Mouse (Mus musculus): ENCODE measurements around the gene G6pc3. TPM values are rescaled to one million over a fixed set of nuclear protein-coding genes. Genes with fewer than 3 reads are reported as not detected.
A peak's percentile ranks its signal among the peaks of the same experiment; 100 is the strongest.

The G6pc3 gene
- polyA plus RNA-seq, 1 experiment = 53.8 TPM

DNA sequence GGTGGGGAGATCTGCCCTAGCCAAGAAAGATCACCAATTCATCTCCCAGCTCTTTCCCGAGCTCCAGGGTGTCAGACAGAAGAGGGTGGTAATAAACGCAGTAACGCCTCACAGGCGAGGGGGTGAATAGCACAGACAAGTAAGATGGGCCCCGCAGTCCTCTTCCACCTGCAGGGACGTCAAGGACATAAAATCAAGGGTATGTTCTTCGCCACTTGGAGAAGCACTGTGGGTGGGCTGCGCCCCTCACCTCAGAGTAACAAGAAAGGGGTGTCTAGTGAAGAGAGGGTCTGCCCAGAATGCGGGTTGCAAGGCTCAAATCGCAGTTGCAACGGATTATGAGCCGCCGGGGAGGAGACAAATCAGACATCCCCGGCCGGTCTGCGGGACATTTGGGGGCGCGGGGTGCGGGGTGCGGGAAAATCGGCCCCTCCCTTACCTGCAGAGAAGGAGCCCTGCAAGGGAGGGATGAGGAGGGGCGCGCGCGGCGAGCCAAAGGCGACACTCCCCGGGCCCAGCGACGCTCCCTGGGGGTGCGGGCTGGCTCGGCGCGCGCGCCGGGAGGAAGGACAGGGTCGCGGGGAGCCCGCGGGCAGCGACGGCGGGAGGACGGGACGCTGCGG lies 40.0 kb downstream of the G6pc3 start:
- H3K27me3 ChIP-seq (ENCODE audit: control insufficient read depth, insufficient read depth, low read length) = no peaks in the 10 kb centered on the region
- WGBS = 1% methylated on average over 47 of the region's 47 CpGs

DNA sequence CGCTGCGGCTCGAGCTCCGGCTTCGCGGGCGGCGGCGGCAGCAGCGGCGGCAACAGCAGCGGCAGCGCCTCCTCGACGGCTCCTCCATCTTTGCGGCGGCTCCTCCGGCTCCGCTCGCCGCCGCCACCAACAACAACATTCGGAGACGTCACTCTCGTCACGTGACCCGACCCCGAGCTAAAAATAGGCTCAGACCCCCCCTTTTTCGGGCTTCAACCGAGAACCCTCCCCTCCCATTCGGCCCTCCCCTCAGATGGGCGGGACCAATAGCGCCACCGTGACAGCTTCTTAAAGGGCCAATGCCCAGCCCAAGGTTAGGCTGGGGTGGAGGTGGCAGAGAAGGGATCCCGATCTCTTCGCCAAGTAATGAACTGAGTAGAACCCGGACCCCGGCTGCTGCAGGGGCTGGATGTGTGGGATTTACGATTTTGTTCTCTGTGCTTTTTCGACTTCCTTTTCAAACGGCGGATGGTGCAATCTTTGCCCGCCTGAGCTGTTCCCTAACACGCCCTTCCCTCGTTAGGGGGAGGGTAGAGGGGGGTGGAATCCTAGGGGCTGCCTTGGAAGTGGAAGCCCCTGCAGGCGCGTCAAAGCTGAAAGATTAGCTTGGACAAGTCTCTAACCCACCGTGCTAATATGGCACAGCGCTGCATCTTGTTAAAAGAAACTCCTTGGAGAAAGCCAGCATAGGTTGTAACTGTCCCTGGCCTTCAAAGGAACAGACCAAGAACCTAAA lies 40.8 kb downstream of the G6pc3 start, which contains the start of gene Hdac5:
Gene Hdac5, minus strand, starts transcription at position 161 of the 736 bp plus-strand sequence.
- TF ChIP-seq CTCF (IDR thresholded peaks at IDR 0.05; ENCODE audit: extremely low read depth, insufficient read length, insufficient replicate concordance, low read depth, low read length) = no peak
- peak; percentile 36; the same call in 1 of the 2 replicates for TF ChIP-seq POLR2A (IDR thresholded peaks at IDR 0.05; ENCODE audit: low read depth, low read length)
- WGBS = 1% methylated on average over 49 of the region's 49 CpGs

More for the DNA sequence above, 40.0 kb downstream of the G6pc3 start:
- H3K4me3 ChIP-seq (ENCODE audit: low read depth, low read length) = peak overlapping the region; percentile 82
- H3K4me1 ChIP-seq (ENCODE audit: control insufficient read depth, insufficient read depth, insufficient read length, low read length) = peaks cover 10% of the 10 kb centered on the region; the same call in 1 of the 2 replicates
- TF ChIP-seq CTCF (IDR thresholded peaks at IDR 0.05; ENCODE audit: extremely low read depth, insufficient read length, insufficient replicate concordance, low read depth, low read length) (no peak), POLR2A (IDR thresholded peaks at IDR 0.05; ENCODE audit: low read depth, low read length) (no peak)
- no peaks in the 10 kb centered on the region for H3K36me3 ChIP-seq (ENCODE audit: control insufficient read depth, insufficient read depth, low read length)
- 0 out of 2 replicates have a peak overlapping the region, but pooled peaks have one; percentile 9 for H3K27ac ChIP-seq (ENCODE audit: insufficient read depth, low read depth, low read length)

DNA sequence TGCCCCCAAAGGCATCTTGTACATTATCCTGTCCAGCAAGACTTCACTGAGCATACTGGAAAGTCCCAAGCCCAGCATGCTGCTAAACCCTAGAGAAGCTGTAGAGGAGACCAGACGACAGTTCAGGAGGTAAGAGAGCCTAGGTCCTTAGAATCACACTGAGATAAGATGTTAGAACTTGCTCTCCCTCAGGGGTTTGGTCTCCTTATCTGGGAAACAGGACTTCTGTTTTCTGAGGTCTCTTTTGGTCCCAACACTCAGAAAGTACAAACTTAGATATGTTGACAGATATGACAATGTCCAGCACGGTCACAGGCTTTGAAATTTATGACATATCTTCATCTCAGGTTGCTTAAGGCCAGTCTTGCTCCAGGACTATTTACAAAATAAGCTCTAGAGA lies 46.6 kb downstream of the G6pc3 start:
- H3K27ac ChIP-seq (ENCODE audit: insufficient read depth, low read depth, low read length) = no peak overlapping the region
- no peak overlapping the region for H3K4me3 ChIP-seq (ENCODE audit: low read depth, low read length)
- H3K4me1 ChIP-seq (ENCODE audit: control insufficient read depth, insufficient read depth, insufficient read length, low read length) = peaks cover 2% of the 10 kb centered on the region; the same call in 1 of the 2 replicates
- no peak for TF ChIP-seq POLR2A (IDR thresholded peaks at IDR 0.05; ENCODE audit: low read depth, low read length)
- no peak for TF ChIP-seq CTCF (IDR thresholded peaks at IDR 0.05; ENCODE audit: extremely low read depth, insufficient read length, insufficient replicate concordance, low read depth, low read length)
- H3K36me3 ChIP-seq (ENCODE audit: control insufficient read depth, insufficient read depth, low read length) = no peaks in the 10 kb centered on the region
- no peaks in the 10 kb centered on the region for H3K27me3 ChIP-seq (ENCODE audit: control insufficient read depth, insufficient read depth, low read length)
- 57% methylated on average over 2 of the region's 2 CpGs for WGBS

More for the DNA sequence above, 40.8 kb downstream of the G6pc3 start, which contains the start of gene Hdac5:
- peak within 1 kb of the TSS; percentile 14; the same call in 1 of the 2 replicates for H3K27ac ChIP-seq (ENCODE audit: insufficient read depth, low read depth, low read length)
- H3K4me1 ChIP-seq (ENCODE audit: control insufficient read depth, insufficient read depth, insufficient read length, low read length) = peaks cover 10% of the 10 kb centered on the region; the same call in 1 of the 2 replicates
- no peaks in the 10 kb centered on the region for H3K27me3 ChIP-seq (ENCODE audit: control insufficient read depth, insufficient read depth, low read length)
- peak within 1 kb of the TSS; percentile 82 for H3K4me3 ChIP-seq (ENCODE audit: low read depth, low read length)
- no peaks in the 10 kb centered on the region for H3K36me3 ChIP-seq (ENCODE audit: control insufficient read depth, insufficient read depth, low read length)

DNA sequence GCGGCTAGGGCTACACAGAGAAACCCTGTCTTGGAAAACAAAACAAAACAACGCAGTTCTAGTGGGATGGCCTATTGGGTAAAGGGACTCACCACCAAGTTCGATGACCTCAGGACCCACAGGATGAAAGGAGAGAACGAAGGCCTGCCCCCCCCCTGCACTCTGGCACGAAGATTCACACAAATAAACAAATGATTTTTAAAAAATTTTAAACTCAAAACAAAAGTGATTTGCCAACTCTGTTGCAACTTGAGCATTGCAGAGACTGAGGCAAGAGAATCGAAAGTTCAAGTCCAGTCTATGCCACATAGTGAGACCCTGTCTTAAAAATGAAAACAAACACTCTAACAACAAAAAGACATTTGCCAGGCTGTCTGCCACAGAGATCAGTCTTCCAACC lies 51.2 kb downstream of the G6pc3 start:
- H3K36me3 ChIP-seq (ENCODE audit: control insufficient read depth, insufficient read depth, low read length) = no peaks in the 10 kb centered on the region
- H3K4me3 ChIP-seq (ENCODE audit: low read depth, low read length) = no peak overlapping the region
- no peak overlapping the region for H3K27ac ChIP-seq (ENCODE audit: insufficient read depth, low read depth, low read length)
- H3K4me1 ChIP-seq (ENCODE audit: control insufficient read depth, insufficient read depth, insufficient read length, low read length) = peaks cover 6% of the 10 kb centered on the region; the same call in 1 of the 2 replicates
- TF ChIP-seq POLR2A (IDR thresholded peaks at IDR 0.05; ENCODE audit: low read depth, low read length) (no peak), CTCF (IDR thresholded peaks at IDR 0.05; ENCODE audit: extremely low read depth, insufficient read length, insufficient replicate concordance, low read depth, low read length) (no peak)
- 79% methylated on average over 6 of the region's 6 CpGs for WGBS
- no peaks in the 10 kb centered on the region for H3K27me3 ChIP-seq (ENCODE audit: control insufficient read depth, insufficient read depth, low read length)

DNA sequence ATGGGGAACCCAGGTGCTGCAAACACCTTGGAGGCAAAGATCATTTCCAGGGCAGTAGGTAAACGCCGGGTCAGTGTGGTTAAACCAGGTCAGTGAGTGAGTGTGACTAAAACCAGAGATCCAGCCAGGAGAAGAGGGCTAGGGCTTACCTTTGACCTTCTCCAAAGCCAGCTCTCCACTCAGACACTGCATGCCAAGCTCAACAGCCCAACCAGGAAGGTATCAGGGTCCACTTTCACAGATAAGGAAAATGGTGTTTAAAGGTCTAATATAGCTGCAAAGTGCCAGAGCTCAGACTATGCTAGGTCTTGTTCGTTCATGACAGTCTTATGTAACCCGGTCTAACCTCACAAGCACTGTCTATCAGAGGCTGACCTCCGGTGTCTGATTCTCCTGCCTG lies 51.8 kb downstream of the G6pc3 start:
- H3K27ac ChIP-seq (ENCODE audit: insufficient read depth, low read depth, low read length) = peak overlapping the region; percentile 74
- H3K36me3 ChIP-seq (ENCODE audit: control insufficient read depth, insufficient read depth, low read length) = no peaks in the 10 kb centered on the region
- TF ChIP-seq POLR2A (IDR thresholded peaks at IDR 0.05; ENCODE audit: low read depth, low read length) (no peak), CTCF (IDR thresholded peaks at IDR 0.05; ENCODE audit: extremely low read depth, insufficient read length, insufficient replicate concordance, low read depth, low read length) (no peak)
- H3K4me1 ChIP-seq (ENCODE audit: control insufficient read depth, insufficient read depth, insufficient read length, low read length) = peaks cover 6% of the 10 kb centered on the region; the same call in 1 of the 2 replicates
- WGBS = 31% methylated on average over 5 of the region's 5 CpGs
- H3K27me3 ChIP-seq (ENCODE audit: control insufficient read depth, insufficient read depth, low read length) = no peaks in the 10 kb centered on the region
- no peak overlapping the region for H3K4me3 ChIP-seq (ENCODE audit: low read depth, low read length)

DNA sequence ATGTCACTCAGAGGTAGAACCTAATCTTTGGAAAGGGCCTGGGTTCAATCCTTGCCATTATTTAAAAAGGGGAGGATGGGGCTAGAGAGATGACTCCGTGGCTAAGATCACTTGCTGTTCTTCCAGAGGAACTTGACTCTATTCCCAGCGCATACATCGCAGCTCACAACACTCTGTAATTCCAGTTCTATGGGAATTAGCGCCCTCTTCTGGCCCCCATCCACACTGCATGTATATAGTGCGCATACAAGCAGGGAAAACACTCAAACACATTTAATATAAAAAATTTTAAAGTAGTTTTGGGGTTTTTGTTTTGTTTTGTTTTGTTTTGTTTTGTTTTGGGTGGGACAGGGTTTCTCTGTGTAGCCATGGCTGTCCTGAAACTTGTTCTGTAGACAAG lies 52.5 kb downstream of the G6pc3 start:
- no peak overlapping the region for H3K4me3 ChIP-seq (ENCODE audit: low read depth, low read length)
- H3K27ac ChIP-seq (ENCODE audit: insufficient read depth, low read depth, low read length) = peak overlapping the region; percentile 74; the same call in 1 of the 2 replicates
- no peaks in the 10 kb centered on the region for H3K36me3 ChIP-seq (ENCODE audit: control insufficient read depth, insufficient read depth, low read length)
- peaks cover 6% of the 10 kb centered on the region; the same call in 1 of the 2 replicates for H3K4me1 ChIP-seq (ENCODE audit: control insufficient read depth, insufficient read depth, insufficient read length, low read length)
- H3K27me3 ChIP-seq (ENCODE audit: control insufficient read depth, insufficient read depth, low read length) = no peaks in the 10 kb centered on the region
- 74% methylated on average over 5 of the region's 5 CpGs for WGBS
- peak; percentile 6; the same call in 1 of the 2 replicates for TF ChIP-seq CTCF (IDR thresholded peaks at IDR 0.05; ENCODE audit: extremely low read depth, insufficient read length, insufficient replicate concordance, low read depth, low read length)
- TF ChIP-seq POLR2A (IDR thresholded peaks at IDR 0.05; ENCODE audit: low read depth, low read length) = no peak

Other genes with a start within 250 kb of the G6pc3 start
- not detected in 2 replicates for gene Sost, start 222.6 kb upstream of the G6pc3 start, polyA plus RNA-seq (2012; rRNA removed)
- not detected in 2 replicates for gene Cfap97d1, start 205.3 kb upstream of the G6pc3 start, polyA plus RNA-seq (2012; rRNA removed)
- 27.9 and 28.0 TPM in 2 replicates for gene Dusp3, start 202.6 kb upstream of the G6pc3 start, polyA plus RNA-seq (2012; rRNA removed)
- 0.55 and 0.90 TPM in 2 replicates for gene Mpp3, start 161.2 kb upstream of the G6pc3 start, polyA plus RNA-seq (2012; rRNA removed)
- gene Cd300lg, start 148.1 kb upstream of the G6pc3 start, polyA plus RNA-seq (2012; rRNA removed) = 3.8 and 5.4 TPM in 2 replicates
- 1.2 and 1.6 TPM in 2 replicates for gene Mpp2, start 101.1 kb upstream of the G6pc3 start, polyA plus RNA-seq (2012; rRNA removed)
- 11.5 TPM in 1 of 2 replicates, not detected in the other for gene Ppy, start 88.3 kb upstream of the G6pc3 start, polyA plus RNA-seq (2012; rRNA removed)
- gene Pyy, start 81.8 kb upstream of the G6pc3 start, polyA plus RNA-seq (2012; rRNA removed) = 137 and 596 TPM in 2 replicates
- 44.2 and 87.7 TPM in 2 replicates for gene Nags, start 44.1 kb upstream of the G6pc3 start, polyA plus RNA-seq (2012; rRNA removed)
- 8.3 and 13.0 TPM in 2 replicates for gene Tmem101, start 33.2 kb upstream of the G6pc3 start, polyA plus RNA-seq (2012; rRNA removed)
- gene Lsm12, start 4.3 kb upstream of the G6pc3 start, polyA plus RNA-seq (2012; rRNA removed) = 8.3 and 18.7 TPM in 2 replicates
- 82.5 and 102 TPM in 2 replicates for gene Hdac5, start 40.5 kb downstream of the G6pc3 start, polyA plus RNA-seq (2012; rRNA removed)
- gene BC030867, start 59.3 kb downstream of the G6pc3 start, polyA plus RNA-seq (2012; rRNA removed) = 2.4 and 5.2 TPM in 2 replicates
- 0.29 and 1.8 TPM in 2 replicates for gene Asb16, start 79.1 kb downstream of the G6pc3 start, polyA plus RNA-seq (2012; rRNA removed)
- gene Tmub2, start 95.3 kb downstream of the G6pc3 start, polyA plus RNA-seq (2012; rRNA removed) = 29.4 and 60.2 TPM in 2 replicates
- 15.1 and 30.2 TPM in 2 replicates for gene Atxn7l3, start 107.0 kb downstream of the G6pc3 start, polyA plus RNA-seq (2012; rRNA removed)
- 10.5 and 17.6 TPM in 2 replicates for gene Ubtf, start 130.1 kb downstream of the G6pc3 start, polyA plus RNA-seq (2012; rRNA removed)
- not detected in 2 replicates for gene Slc4a1, start 176.6 kb downstream of the G6pc3 start, polyA plus RNA-seq (2012; rRNA removed)
- gene Rundc3a, start 203.8 kb downstream of the G6pc3 start, polyA plus RNA-seq (2012; rRNA removed) = 2.5 and 6.5 TPM in 2 replicates
- 322 and 403 TPM in 2 replicates for gene Slc25a39, start 218.3 kb downstream of the G6pc3 start, polyA plus RNA-seq (2012; rRNA removed)
- 76.0 and 111 TPM in 2 replicates for gene Grn, start 240.7 kb downstream of the G6pc3 start, polyA plus RNA-seq (2012; rRNA removed)